Mouse (Mus musculus) E14TG2a.4 (cell line): ENCODE results near the gene Plrg1.

ENCODE experiments used
- CTCF ChIP-seq: conservative IDR thresholded peaks from 2 replicates; pipeline ENCODE4 v1.5.1; 2014; ENCODE audit warnings: low read length
- POU5F1 ChIP-seq: IDR thresholded peaks from 2 replicates; pipeline ENCODE4 v1.6.1; 2014; ENCODE audit warnings: low read length, borderline replicate concordance

DNA sequence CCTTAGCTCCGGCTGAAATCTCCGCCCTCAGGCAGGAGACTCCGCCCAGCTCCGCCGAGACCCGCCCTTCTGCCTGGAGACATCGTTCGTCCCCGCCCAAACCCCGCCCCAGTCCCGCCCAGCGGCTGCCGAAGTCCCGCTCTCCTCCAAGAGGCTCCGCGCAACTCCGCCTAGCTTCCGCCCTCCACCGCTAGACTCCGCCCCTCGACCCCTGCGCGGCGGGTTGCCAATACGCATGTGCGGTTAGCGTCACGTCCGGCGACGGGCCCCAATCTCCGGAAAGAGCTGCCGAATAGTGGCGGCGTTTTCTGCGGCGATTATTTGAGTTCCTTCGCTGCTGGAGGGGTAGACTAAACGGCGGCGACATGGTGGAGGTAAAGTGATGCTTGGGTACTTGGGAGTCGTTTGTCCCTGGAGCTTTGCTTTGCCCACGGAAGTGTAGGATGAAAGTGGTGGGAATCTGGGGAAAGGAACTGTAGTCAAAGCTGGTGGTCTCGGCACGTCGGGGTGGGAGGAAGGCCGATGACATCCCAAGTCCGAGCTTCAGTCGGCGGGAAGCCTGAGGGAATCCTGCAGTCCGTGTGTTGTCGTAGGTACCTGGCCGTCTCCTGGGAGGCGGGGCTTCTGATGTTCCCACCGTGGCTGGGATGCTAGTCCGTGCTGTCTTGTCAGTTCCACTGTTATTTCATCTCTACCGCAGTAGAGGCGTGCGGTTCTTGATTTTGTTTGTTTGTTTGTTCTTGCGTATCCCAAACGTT, at the start of gene Plrg1:
- no peak for TF ChIP-seq CTCF
- TF ChIP-seq POU5F1: no peak
